Mouse (Mus musculus): ENCODE measurements around the gene Auts2.

The Auts2 gene

GRCm38 (mm10) chr5:132088585-132088984 is 454.6 kb downstream of the Auts2 start:
- no peak for DNase-seq (ENCODE audit: low spot score)

GRCm38 (mm10) chr5:132083753-132084326 is 459.3 kb downstream of the Auts2 start:
- DNase-seq (ENCODE audit: low spot score), result no peak

GRCm38 (mm10) chr5:132075942-132076341 is 467.2 kb downstream of the Auts2 start:
- no peak for DNase-seq (ENCODE audit: low spot score)

GRCm38 (mm10) chr5:132074724-132075374 is 468.3 kb downstream of the Auts2 start:
- DNase-seq (ENCODE audit: low spot score), result peak; percentile 60

GRCm38 (mm10) chr5:132074360-132074723 is 468.8 kb downstream of the Auts2 start:
- no peak for DNase-seq (ENCODE audit: low spot score)

GRCm38 (mm10) chr5:132073677-132074359 is 469.3 kb downstream of the Auts2 start:
- DNase-seq (ENCODE audit: low spot score), result no peak

GRCm38 (mm10) chr5:132072356-132072755 is 470.8 kb downstream of the Auts2 start:
- no peak for DNase-seq (ENCODE audit: low spot score)

GRCm38 (mm10) chr5:132067750-132068739 is 475.1 kb downstream of the Auts2 start:
- DNase-seq (ENCODE audit: low spot score), result no peak

- DNase-seq (ENCODE audit: low spot score), result no peak
Observed at GRCm38 (mm10) chr5:132060116-132060515, 483.0 kb downstream of the Auts2 start.

GRCm38 (mm10) chr5:132052637-132053036 is 490.5 kb downstream of the Auts2 start:
- no peak for DNase-seq (ENCODE audit: low spot score)

GRCm38 (mm10) chr5:132039584-132039983 is 503.6 kb downstream of the Auts2 start:
- no peak for DNase-seq (ENCODE audit: low spot score)

- DNase-seq (ENCODE audit: low spot score), result no peak
Observed at GRCm38 (mm10) chr5:132033491-132034350, 509.4 kb downstream of the Auts2 start.

- no peak for DNase-seq (ENCODE audit: low spot score)
Observed at GRCm38 (mm10) chr5:132030941-132031531, 512.1 kb downstream of the Auts2 start.

GRCm38 (mm10) chr5:132029638-132030037 is 513.5 kb downstream of the Auts2 start:
- DNase-seq (ENCODE audit: low spot score), result peak; percentile 73

- DNase-seq (ENCODE audit: low spot score), result no peak
Observed at GRCm38 (mm10) chr5:132029038-132029437, 514.1 kb downstream of the Auts2 start.

- DNase-seq (ENCODE audit: low spot score), result no peak
Observed at GRCm38 (mm10) chr5:132027859-132028498, 515.2 kb downstream of the Auts2 start.

- no peak for DNase-seq (ENCODE audit: low spot score)
Observed at GRCm38 (mm10) chr5:132013296-132013695, 529.8 kb downstream of the Auts2 start.

- DNase-seq (ENCODE audit: low spot score), result no peak
Observed at GRCm38 (mm10) chr5:132011795-132012194, 531.3 kb downstream of the Auts2 start.

- no peak for DNase-seq (ENCODE audit: low spot score)
Observed at GRCm38 (mm10) chr5:132008703-132009222, 534.4 kb downstream of the Auts2 start.

- DNase-seq (ENCODE audit: low spot score), result no peak
Observed at GRCm38 (mm10) chr5:132007907-132008306, 535.2 kb downstream of the Auts2 start.

Data from left cerebral cortex, adult 11 months (tissue).